Mouse (Mus musculus): ENCODE measurements at regions not wholly inside any gene's neighbourhood (a gene's known extent, or its start where the extent isn't known, plus 50 kb on each side); places are given as distances from the start of the nearest gene placed in this dataset.

DNA sequence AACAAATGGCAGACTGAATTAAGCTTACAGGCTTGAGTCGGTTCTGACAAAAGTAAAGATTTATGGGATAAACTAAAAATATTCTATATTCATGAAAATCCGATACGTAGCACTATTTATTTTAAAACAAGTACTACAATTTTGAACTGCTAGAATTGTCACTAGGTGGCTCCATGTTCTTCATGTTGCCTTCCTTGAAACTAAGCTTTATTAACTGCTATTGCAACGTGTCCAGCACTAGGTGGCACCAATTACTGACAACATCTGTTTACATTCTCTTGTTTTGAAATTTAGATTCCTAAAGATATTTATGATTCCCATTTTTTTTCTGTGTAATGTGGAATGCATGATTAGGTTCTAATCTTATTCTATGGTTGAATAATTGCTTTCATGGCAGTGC lies 60.1 kb downstream of the Fam47c start:
- TF ChIP-seq CTCF (IDR thresholded peaks at IDR 0.05; ENCODE audit: low read depth) (peak; percentile 25), EP300 (optimal IDR thresholded peaks at IDR 0.05) (no peak)

Measured in stomach, postnatal 0 days (tissue).